Mouse (Mus musculus): Measurements from ENCODE around the gene Smu1. TPM values are rescaled to one million over a fixed set of nuclear protein-coding genes. Genes with fewer than 3 reads are reported as not detected.

Smu1 gene
- polyA plus RNA-seq, 1 experiment from 2014 or later = 161 TPM

GRCm38 (mm10) chr4:40731262-40731661 lies 26.5 kb downstream of the Smu1 start:
- ATAC-seq (ENCODE audit: borderline replicate concordance, extremely low read depth, low FRiP score, low TSS enrichment) = no peak
- H3K36me3 ChIP-seq = peaks cover 84% of the 10 kb centered on the region

GRCm38 (mm10) chr4:40727247-40727646 lies 30.5 kb downstream of the Smu1 start:
- 65% methylated on average over 1 of the region's 1 CpGs for WGBS
- Histone ChIP-seq H3K4me2 (no peak overlapping the region), H3K9me3 (no peaks in the 10 kb centered on the region), H3K4me3 (no peak overlapping the region), H3K27me3 (no peaks in the 10 kb centered on the region), H3K4me1 (peaks cover 21% of the 10 kb centered on the region), H3K27ac (no peak overlapping the region), H3K9ac (0 out of 2 replicates have a peak overlapping the region, but pooled peaks have one; percentile 4), H3K36me3 (peaks cover 67% of the 10 kb centered on the region)
- no peak for ATAC-seq (ENCODE audit: borderline replicate concordance, extremely low read depth, low FRiP score, low TSS enrichment)

More at GRCm38 (mm10) chr4:40731262-40731661, 26.5 kb downstream of the Smu1 start:
- Histone ChIP-seq H3K4me2 (no peak overlapping the region), H3K9me3 (no peaks in the 10 kb centered on the region), H3K27me3 (no peaks in the 10 kb centered on the region), H3K4me3 (no peak overlapping the region), H3K27ac (no peak overlapping the region), H3K4me1 (peaks cover 7% of the 10 kb centered on the region; the same call in 1 of the 2 replicates), H3K9ac (no peak overlapping the region)

GRCm38 (mm10) chr4:40725554-40725953 lies 32.2 kb downstream of the Smu1 start:
- H3K4me3 ChIP-seq = no peak overlapping the region
- no peak overlapping the region for H3K27ac ChIP-seq
- H3K4me1 ChIP-seq = peaks cover 29% of the 10 kb centered on the region
- no peak for ATAC-seq (ENCODE audit: borderline replicate concordance, extremely low read depth, low FRiP score, low TSS enrichment)
- no peak overlapping the region for H3K9ac ChIP-seq
- H3K4me2 ChIP-seq = no peak overlapping the region
- H3K36me3 ChIP-seq = peaks cover 50% of the 10 kb centered on the region
- no peaks in the 10 kb centered on the region for H3K9me3 ChIP-seq
- no peaks in the 10 kb centered on the region for H3K27me3 ChIP-seq

- Histone ChIP-seq H3K4me1 (peaks cover 29% of the 10 kb centered on the region), H3K9ac (no peak overlapping the region), H3K36me3 (peaks cover 47% of the 10 kb centered on the region), H3K27ac (no peak overlapping the region), H3K4me3 (0 out of 2 replicates have a peak overlapping the region, but pooled peaks have one; percentile 93), H3K4me2 (peak overlapping the region; percentile 76), H3K9me3 (no peaks in the 10 kb centered on the region), H3K27me3 (no peaks in the 10 kb centered on the region)
- ATAC-seq (ENCODE audit: borderline replicate concordance, extremely low read depth, low FRiP score, low TSS enrichment) = no peak
- WGBS = 78% methylated on average over 7 of the region's 7 CpGs
Observed at GRCm38 (mm10) chr4:40725141-40725540, 32.6 kb downstream of the Smu1 start.

GRCm38 (mm10) chr4:40722687-40723460 lies 34.8 kb downstream of the Smu1 start:
- peaks cover 28% of the 10 kb centered on the region for H3K36me3 ChIP-seq
- H3K4me1 ChIP-seq = peaks cover 29% of the 10 kb centered on the region
- peak overlapping the region; percentile 97 for H3K9ac ChIP-seq
- H3K27me3 ChIP-seq = no peaks in the 10 kb centered on the region
- peak overlapping the region; percentile 99 for H3K27ac ChIP-seq
- peak overlapping the region; percentile 76 for H3K4me2 ChIP-seq
- no peaks in the 10 kb centered on the region for H3K9me3 ChIP-seq
- peak; percentile 86 for ATAC-seq (ENCODE audit: borderline replicate concordance, extremely low read depth, low FRiP score, low TSS enrichment)
- 1% methylated on average over 59 of the region's 62 CpGs for WGBS
- peak overlapping the region; percentile 93 for H3K4me3 ChIP-seq

GRCm38 (mm10) chr4:40722011-40722666 lies 35.6 kb downstream of the Smu1 start, which contains the start of gene Dnaja1:
TSS of gene Dnaja1 (plus strand) at chr4:40722150.
- Histone ChIP-seq H3K27ac (peak within 1 kb of the TSS; percentile 99), H3K4me3 (peak within 1 kb of the TSS; percentile 93), H3K4me2 (peak within 1 kb of the TSS; percentile 76), H3K4me1 (peaks cover 25% of the 10 kb centered on the region), H3K9me3 (no peaks in the 10 kb centered on the region), H3K36me3 (peaks cover 23% of the 10 kb centered on the region), H3K9ac (peak within 1 kb of the TSS; percentile 97), H3K27me3 (no peaks in the 10 kb centered on the region)
- peak; percentile 95 for ATAC-seq (ENCODE audit: borderline replicate concordance, extremely low read depth, low FRiP score, low TSS enrichment)
- under 1% methylated on average over 45 of the region's 54 CpGs for WGBS

GRCm38 (mm10) chr4:40720910-40721309 lies 36.8 kb downstream of the Smu1 start:
- Histone ChIP-seq H3K36me3 (peaks cover 14% of the 10 kb centered on the region), H3K9ac (no peak overlapping the region), H3K4me1 (peaks cover 21% of the 10 kb centered on the region), H3K27ac (peak overlapping the region; percentile 99), H3K4me2 (peak overlapping the region; percentile 76; the same call in 1 of the 2 replicates), H3K27me3 (no peaks in the 10 kb centered on the region), H3K9me3 (no peaks in the 10 kb centered on the region), H3K4me3 (no peak overlapping the region)
- ATAC-seq (ENCODE audit: borderline replicate concordance, extremely low read depth, low FRiP score, low TSS enrichment) = no peak
- 90% methylated on average over 8 of the region's 8 CpGs for WGBS

GRCm38 (mm10) chr4:40717141-40717540 lies 40.6 kb downstream of the Smu1 start:
- Histone ChIP-seq H3K4me1 (peaks cover 7% of the 10 kb centered on the region), H3K36me3 (no peaks in the 10 kb centered on the region), H3K4me2 (no peak overlapping the region), H3K9ac (no peak overlapping the region), H3K27ac (no peak overlapping the region), H3K27me3 (no peaks in the 10 kb centered on the region), H3K9me3 (no peaks in the 10 kb centered on the region), H3K4me3 (no peak overlapping the region)
- WGBS = 87% methylated on average over 3 of the region's 3 CpGs
- ATAC-seq (ENCODE audit: borderline replicate concordance, extremely low read depth, low FRiP score, low TSS enrichment) = no peak

GRCm38 (mm10) chr4:40703710-40704275 lies 53.9 kb downstream of the Smu1 start:
- H3K4me2 ChIP-seq = peak overlapping the region; percentile 67
- peak overlapping the region; percentile 61 for H3K4me3 ChIP-seq
- peak overlapping the region; percentile 98 for H3K27ac ChIP-seq
- H3K36me3 ChIP-seq = no peaks in the 10 kb centered on the region
- ATAC-seq (ENCODE audit: borderline replicate concordance, extremely low read depth, low FRiP score, low TSS enrichment) = no peak
- WGBS = 18% methylated on average over 9 of the region's 9 CpGs
- H3K27me3 ChIP-seq = no peaks in the 10 kb centered on the region
- H3K9ac ChIP-seq = peak overlapping the region; percentile 67
- H3K4me1 ChIP-seq = peaks cover 18% of the 10 kb centered on the region
- H3K9me3 ChIP-seq = no peaks in the 10 kb centered on the region

- no peaks in the 10 kb centered on the region for H3K9me3 ChIP-seq
- under 1% methylated on average over 42 of the region's 42 CpGs for WGBS
- peak within 1 kb of the TSS; percentile 98 for H3K27ac ChIP-seq
- peaks cover 18% of the 10 kb centered on the region for H3K4me1 ChIP-seq
- no peaks in the 10 kb centered on the region for H3K36me3 ChIP-seq
- peak within 1 kb of the TSS; percentile 67 for H3K4me2 ChIP-seq
- no peaks in the 10 kb centered on the region for H3K27me3 ChIP-seq
- H3K4me3 ChIP-seq = peak within 1 kb of the TSS; percentile 61
- peak; percentile 92 for ATAC-seq (ENCODE audit: borderline replicate concordance, extremely low read depth, low FRiP score, low TSS enrichment)
- H3K9ac ChIP-seq = peak within 1 kb of the TSS; percentile 67
Observed at GRCm38 (mm10) chr4:40702797-40703709, 54.7 kb downstream of the Smu1 start, which contains the start of gene Aptx. TSS of gene Aptx (minus strand) at chr4:40703194.

GRCm38 (mm10) chr4:40701796-40702195 lies 55.9 kb downstream of the Smu1 start:
- H3K27ac ChIP-seq = no peak overlapping the region
- peak overlapping the region; percentile 67 for H3K4me2 ChIP-seq
- no peak overlapping the region for H3K9ac ChIP-seq
- no peaks in the 10 kb centered on the region for H3K27me3 ChIP-seq
- no peaks in the 10 kb centered on the region; the same call in 1 of the 2 replicates for H3K36me3 ChIP-seq
- H3K4me1 ChIP-seq = peaks cover 18% of the 10 kb centered on the region
- WGBS = 68% methylated on average over 3 of the region's 3 CpGs
- no peak for ATAC-seq (ENCODE audit: borderline replicate concordance, extremely low read depth, low FRiP score, low TSS enrichment)
- H3K9me3 ChIP-seq = no peaks in the 10 kb centered on the region
- peak overlapping the region; percentile 61 for H3K4me3 ChIP-seq

Data from lung, embryonic 15.5 days (tissue).